Mouse (Mus musculus) liver, embryonic 14.5 days (tissue): ENCODE data around the gene H2-DMa. TPM values are rescaled to one million over a fixed set of nuclear protein-coding genes. Genes with fewer than 3 reads are reported as not detected.

Experiments
- ATAC-seq: fragments of 200-750 bp; cut with Nextera tagmentation; 2 replicates; pipeline ENCODE4 v1.8.0; 2017; ENCODE audit warnings: moderate number of reproducible peaks, mild to moderate bottlenecking, moderate library complexity; ENCODE audit not compliant: insufficient read depth
- DNase-seq, 3 experiments: peaks; one replicate each; pipeline ENCODE4 v3.0.0-alpha.2; 2012 to 2013; ENCODE audit warnings: low read depth in 3 of 3, low spot score in 3 of 3
- H3K27ac ChIP-seq: fragments of 300-500 bp; sonication (generic); 2 replicates; pipeline ENCODE4 v1.5.1; 2014; ENCODE audit warnings: moderate library complexity, mild to moderate bottlenecking, control low read depth, inconsistent platforms
- H3K27me3 ChIP-seq: fragments of 300-500 bp; sonication (generic); 2 replicates; pipeline ENCODE4 v1.6.1; 2014; ENCODE audit warnings: mild to moderate bottlenecking, low read length, moderate library complexity; ENCODE audit not compliant: control insufficient read depth, insufficient read depth
- H3K36me3 ChIP-seq: fragments of 300-500 bp; sonication (generic); replicated peaks from 2 replicates; pipeline ENCODE4 v1.6.1; 2014; ENCODE audit warnings: low read depth; ENCODE audit not compliant: control insufficient read depth, insufficient read depth
- H3K4me1 ChIP-seq, 2 experiments: fragments of 200-500 bp in 1 of 2; fragments of 300-500 bp in 1 of 2; sonication (generic) in 1 of 2; replicated peaks; 2 replicates each; pipeline ENCODE4 v1.6.1; 2012 to 2014; ENCODE audit warnings: antibody characterized with exemption in 1 of 2, inconsistent platforms in 1 of 2, low read length in 1 of 2; ENCODE audit not compliant: control insufficient read depth in 2 of 2, insufficient read depth in 2 of 2
- H3K4me2 ChIP-seq: fragments of 300-500 bp; sonication (generic); 2 replicates; pipeline ENCODE4 v1.6.1; 2014; ENCODE audit warnings: low read depth, mild to moderate bottlenecking, control low read depth, moderate library complexity
- H3K4me3 ChIP-seq, 2 experiments: fragments of 200-500 bp in 1 of 2; fragments of 300-500 bp in 1 of 2; sonication (generic) in 1 of 2; 2 replicates each; pipeline ENCODE4 v1.5.1; 2012 to 2014; ENCODE audit warnings: low read depth in 2 of 2, low read length in 2 of 2, mild to moderate bottlenecking in 2 of 2, control low read depth in 1 of 2, inconsistent platforms in 1 of 2, moderate library complexity in 1 of 2; ENCODE audit not compliant: insufficient read depth in 1 of 2
- H3K9ac ChIP-seq: fragments of 300-500 bp; sonication (generic); replicated peaks from 2 replicates; pipeline ENCODE4 v1.6.1; 2014; ENCODE audit warnings: mild to moderate bottlenecking, control low read depth, moderate library complexity
- H3K9me3 ChIP-seq: fragments of 300-500 bp; sonication (generic); 2 replicates; pipeline ENCODE4 v1.6.1; 2016; ENCODE audit warnings: low read length, mixed read lengths; ENCODE audit not compliant: control insufficient read depth
- CTCF ChIP-seq: IDR thresholded peaks from 2 replicates; pipeline ENCODE4 v1.5.1; 2016; ENCODE audit warnings: antibody characterized with exemption, low read depth, control low read depth
- EP300 ChIP-seq: IDR thresholded peaks from 2 replicates; pipeline ENCODE4 v1.6.1; 2016; ENCODE audit warnings: antibody characterized with exemption, low read depth
- WGBS: fragments of 180-500 bp; shearing (Covaris S2); extraction: QIAGEN DNeasy Blood & Tissue Kit; methylation state at CpG from one replicate; pipeline ENCODE4 v1.1.7; 2014; ENCODE audit not compliant: insufficient replicate concordance; 5-methylcytosine and 5-hydroxymethylcytosine counted together
- polyA plus RNA-seq, 2 experiments: library from polyadenylated mRNA; depleted of rRNA in 1 of 2; stranded (reverse) in 1 of 2; unstranded in 1 of 2; fragments of >200 nt; fragmentation: Nextera tagmentation in 1 of 2; extraction: Ambion mirVana in 1 of 2; gene quantifications; 2 replicates each; pipeline versions ENCODE4 v1.2.1 to v1.2.3; 2012 to 2014

The H2-DMa gene
- polyA plus RNA-seq, 2 experiments = 3.1 to 4.4 TPM

GRCm38 (mm10) chr17:34098709-34099479, 20.4 kb upstream of the H2-DMa start:
- Histone ChIP-seq H3K4me3 (no peak overlapping the region), H3K36me3 (no peaks in the 10 kb centered on the region), H3K4me1 (no peaks in the 10 kb centered on the region), H3K27me3 (no peaks in the 10 kb centered on the region), H3K9me3 (no peaks in the 10 kb centered on the region), H3K27ac (no peak overlapping the region), H3K4me2 (no peak overlapping the region), H3K9ac (no peak overlapping the region)
- WGBS = 27% methylated on average over 10 of the region's 10 CpGs
- ATAC-seq (no peak), DNase-seq (no peak)
- TF ChIP-seq EP300 = no peak
- TF ChIP-seq CTCF = no peak

GRCm38 (mm10) chr17:34099531-34099930, 19.8 kb upstream of the H2-DMa start:
- no peak for DNase-seq
- Histone ChIP-seq H3K36me3 (no peaks in the 10 kb centered on the region), H3K4me3 (no peak overlapping the region), H3K9me3 (no peaks in the 10 kb centered on the region), H3K27ac (no peak overlapping the region), H3K27me3 (no peaks in the 10 kb centered on the region), H3K4me2 (no peak overlapping the region), H3K9ac (no peak overlapping the region), H3K4me1 (no peaks in the 10 kb centered on the region)
- TF ChIP-seq CTCF = no peak
- no peak for TF ChIP-seq EP300
- ATAC-seq = no peak
- WGBS = 59% methylated on average over 5 of the region's 5 CpGs

GRCm38 (mm10) chr17:34101185-34101584, 18.2 kb upstream of the H2-DMa start:
- Histone ChIP-seq H3K36me3 (no peaks in the 10 kb centered on the region), H3K4me2 (peak overlapping the region; percentile 50), H3K9me3 (no peaks in the 10 kb centered on the region), H3K27ac (no peak overlapping the region), H3K4me3 (no peak overlapping the region), H3K27me3 (no peaks in the 10 kb centered on the region), H3K4me1 (no peaks in the 10 kb centered on the region), H3K9ac (no peak overlapping the region)
- TF ChIP-seq EP300 (no peak), CTCF (no peak)
- DNase-seq (no peak), ATAC-seq (no peak)
- WGBS = 22% methylated on average over 5 of the region's 5 CpGs

GRCm38 (mm10) chr17:34101604-34102032, 17.7 kb upstream of the H2-DMa start:
- no peak overlapping the region for H3K9ac ChIP-seq

GRCm38 (mm10) chr17:34102831-34103230, 16.5 kb upstream of the H2-DMa start:
- Histone ChIP-seq H3K27me3 (no peaks in the 10 kb centered on the region), H3K27ac (no peak overlapping the region), H3K4me2 (no peak overlapping the region), H3K4me1 (no peaks in the 10 kb centered on the region), H3K36me3 (no peaks in the 10 kb centered on the region), H3K9me3 (no peaks in the 10 kb centered on the region), H3K9ac (no peak overlapping the region), H3K4me3 (no peak overlapping the region)
- ATAC-seq = no peak
- WGBS = 58% methylated on average over 6 of the region's 6 CpGs
- no peak for DNase-seq
- TF ChIP-seq CTCF (no peak), EP300 (no peak)

More at GRCm38 (mm10) chr17:34101604-34102032, 17.7 kb upstream of the H2-DMa start:
- Histone ChIP-seq H3K4me1 (no peaks in the 10 kb centered on the region), H3K27ac (no peak overlapping the region), H3K36me3 (no peaks in the 10 kb centered on the region), H3K27me3 (no peaks in the 10 kb centered on the region), H3K9me3 (no peaks in the 10 kb centered on the region), H3K4me3 (peak overlapping the region; percentile 17 to 38; a peak in 2 of 4 replicates), H3K4me2 (peak overlapping the region; percentile 50)
- WGBS = 2% methylated on average over 12 of the region's 12 CpGs
- no peak for TF ChIP-seq EP300
- TF ChIP-seq CTCF = peak; percentile 93
- ATAC-seq (peak; percentile 67; the same call in 1 of the 2 replicates), DNase-seq (peak; percentile 76 to 79 (median 76))
